Mouse (Mus musculus): ENCODE measurements around the gene Btbd9.

GRCm38 (mm10) chr17:30402871-30403270, 173.4 kb downstream of the Btbd9 start:
- TF ChIP-seq POLR2A (IDR thresholded peaks at IDR 0.05; ENCODE audit: low read depth, low read length) (no peak), CTCF (conservative IDR thresholded peaks at IDR 0.05; ENCODE audit: insufficient read depth, insufficient read length, low read depth, low read length) (no peak)
